Mouse (Mus musculus) embryonic fibroblast, embryonic 13.5 days (primary cell): ENCODE data around the gene Csrp2.

Experiments
- CTCF ChIP-seq: IDR thresholded peaks from 2 replicates; pipeline ENCODE4 v1.5.1; 2011; ENCODE audit warnings: mild to moderate bottlenecking, control low read depth, low read length, moderate library complexity, borderline replicate concordance; ENCODE audit not compliant: insufficient read depth
- POLR2A ChIP-seq: IDR thresholded peaks from 2 replicates; pipeline ENCODE4 v1.6.1; 2011; ENCODE audit warnings: low read depth, mild to moderate bottlenecking, control low read depth, low read length, moderate library complexity

DNA sequence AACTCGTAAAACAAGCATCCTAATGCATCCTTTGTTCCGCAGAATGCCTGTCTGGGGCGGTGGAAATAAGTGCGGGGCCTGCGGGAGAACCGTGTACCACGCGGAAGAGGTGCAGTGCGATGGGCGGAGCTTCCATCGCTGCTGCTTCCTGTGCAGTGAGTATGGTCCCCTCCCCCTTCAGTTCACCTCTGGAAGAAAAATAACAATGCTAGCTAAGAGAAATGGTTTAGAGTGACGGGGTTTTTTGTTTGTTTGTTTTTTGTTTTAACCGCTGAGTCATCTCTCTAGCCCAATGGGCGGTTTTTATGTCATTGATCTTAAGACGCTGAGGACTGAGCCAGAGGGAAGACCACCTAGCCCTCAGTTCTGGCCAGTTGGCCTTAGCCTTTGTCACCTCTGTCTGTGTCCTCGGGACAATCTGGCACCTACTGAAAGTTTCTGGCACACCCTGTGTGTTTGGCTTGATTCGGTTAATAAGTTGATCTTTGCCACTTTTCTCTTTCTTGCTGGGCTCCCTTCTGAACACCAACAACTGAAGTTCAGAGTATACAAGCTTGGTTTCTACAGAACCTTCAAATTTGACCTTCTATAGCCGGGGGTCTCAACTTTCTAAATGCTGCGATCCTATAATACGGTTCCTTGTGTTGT, 12.4 kb downstream of the Csrp2 start:
- TF ChIP-seq POLR2A = no peak
- TF ChIP-seq CTCF = no peak
